Mouse (Mus musculus) kidney, embryonic 16.5 days (tissue): ENCODE measurements at regions not wholly inside any gene's neighbourhood (a gene's known extent, or its start where the extent isn't known, plus 50 kb on each side); places are given as distances from the start of the nearest gene placed in this dataset.

ENCODE experiments used
- ATAC-seq: fragments of 200-750 bp; cut with Nextera tagmentation; 2 replicates; pipeline ENCODE4 v1.8.0; 2017; ENCODE audit warnings: moderate TSS enrichment; ENCODE audit not compliant: low FRiP score, low TSS enrichment
- H3K27ac ChIP-seq: fragments of 300-500 bp; sonication (generic); 2 replicates; pipeline ENCODE4 v1.5.1; 2014; ENCODE audit warnings: low read length
- H3K27me3 ChIP-seq: fragments of 300-500 bp; sonication (generic); 2 replicates; pipeline ENCODE4 v1.6.1; 2014; ENCODE audit warnings: low read length, control low read depth, mixed read lengths; ENCODE audit not compliant: insufficient read depth
- H3K36me3 ChIP-seq: fragments of 300-500 bp; sonication (generic); 2 replicates; pipeline ENCODE4 v1.6.1; 2014; ENCODE audit warnings: low read length, control low read depth, mixed read lengths; ENCODE audit not compliant: insufficient read depth
- H3K4me1 ChIP-seq: fragments of 300-500 bp; sonication (generic); 2 replicates; pipeline ENCODE4 v1.6.1; 2014; ENCODE audit warnings: low read length, control low read depth, mixed read lengths; ENCODE audit not compliant: insufficient read depth
- H3K4me2 ChIP-seq: fragments of 300-500 bp; sonication (generic); replicated peaks from 2 replicates; pipeline ENCODE4 v1.6.1; 2014; ENCODE audit warnings: low read depth, low read length
- H3K4me3 ChIP-seq: fragments of 300-500 bp; sonication (generic); 2 replicates; pipeline ENCODE4 v1.5.1; 2014; ENCODE audit warnings: mild to moderate bottlenecking, low read length
- H3K9ac ChIP-seq: fragments of 300-500 bp; sonication (generic); replicated peaks from 2 replicates; pipeline ENCODE4 v1.6.1; 2014; ENCODE audit warnings: low read length
- H3K9me3 ChIP-seq: fragments of 300-500 bp; sonication (generic); 2 replicates; pipeline ENCODE4 v1.6.1; 2016; ENCODE audit warnings: low read length, control low read depth
- WGBS: fragments of 180-500 bp; shearing (Covaris S2); extraction: QIAGEN DNeasy Blood & Tissue Kit; methylation state at CpG from one replicate; pipeline ENCODE4 v1.1.7; 2014; 5-methylcytosine and 5-hydroxymethylcytosine counted together

DNA sequence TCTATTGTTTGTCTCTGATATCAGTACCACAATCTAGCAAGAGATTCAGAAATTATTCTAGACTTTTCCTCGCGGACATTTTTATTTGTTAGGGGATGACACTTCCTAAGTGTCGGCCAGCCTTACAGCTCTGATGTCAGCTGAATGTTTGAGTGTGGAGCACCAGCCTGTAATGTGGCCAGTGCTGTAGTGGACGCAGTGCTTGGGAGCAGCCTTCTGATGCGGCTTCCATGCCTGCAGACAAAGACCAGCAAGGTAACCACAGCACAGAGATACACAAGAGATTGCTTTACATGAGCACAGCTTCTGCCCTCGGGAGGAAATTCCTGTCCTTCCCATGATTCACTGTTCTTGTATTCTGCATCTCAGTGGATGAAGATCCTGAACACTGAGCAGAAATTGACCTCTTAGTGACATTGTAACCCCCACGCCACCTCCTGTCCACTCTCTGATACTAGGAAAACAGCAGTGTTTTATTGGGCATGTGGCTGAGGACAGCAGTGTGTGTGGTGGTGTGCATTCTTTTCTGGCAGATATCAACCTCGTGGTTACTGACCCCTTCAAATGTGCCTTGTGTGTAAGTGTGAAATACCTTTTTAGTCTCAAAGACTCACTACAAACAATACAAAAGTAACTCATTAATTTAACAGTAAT is 54.6 kb upstream of the Chd1 start:
- peak; percentile 64; the same call in 1 of the 2 replicates for ATAC-seq
- Histone ChIP-seq H3K9me3 (no peaks in the 10 kb centered on the region), H3K27me3 (no peaks in the 10 kb centered on the region), H3K4me1 (peaks cover 15% of the 10 kb centered on the region), H3K4me2 (no peak overlapping the region; the same call in 1 of the 2 replicates), H3K9ac (0 out of 2 replicates have a peak overlapping the region, but pooled peaks have one; percentile 31), H3K27ac (no peak overlapping the region), H3K36me3 (no peaks in the 10 kb centered on the region), H3K4me3 (no peak overlapping the region)
- WGBS: 21% methylated on average over 8 of the region's 8 CpGs

GRCm38 (mm10) chr17:15651869-15652268 is 52.9 kb upstream of the Chd1 start:
- peaks cover 17% of the 10 kb centered on the region for H3K4me1 ChIP-seq
- no peaks in the 10 kb centered on the region for H3K27me3 ChIP-seq
- no peaks in the 10 kb centered on the region for H3K9me3 ChIP-seq
- H3K9ac ChIP-seq: no peak overlapping the region
- no peak overlapping the region for H3K4me2 ChIP-seq
- no peak overlapping the region for H3K4me3 ChIP-seq
- ATAC-seq: no peak
- 86% methylated on average over 3 of the region's 3 CpGs for WGBS
- H3K36me3 ChIP-seq: no peaks in the 10 kb centered on the region
- no peak overlapping the region for H3K27ac ChIP-seq
